Mouse (Mus musculus) testis, adult 2 months (tissue): ENCODE results near the gene Cldn7.
"Not testable (repeated sequence)": the region's sequence is repeated elsewhere in the genome, so short reads cannot be mapped to it uniquely, and the experiment has no call there.

ENCODE experiments used
- CTCF ChIP-seq: fragments of 200-500 bp; IDR thresholded peaks from 2 replicates; pipeline ENCODE4 v1.5.1; 2012; ENCODE audit warnings: low read depth, mild to moderate bottlenecking, inconsistent platforms, low read length, moderate library complexity; ENCODE audit not compliant: control insufficient read depth, insufficient read depth, insufficient replicate concordance
- POLR2A ChIP-seq: fragments of 200-500 bp; IDR thresholded peaks from 2 replicates; pipeline ENCODE4 v1.6.1; 2012; ENCODE audit warnings: low read depth, mild to moderate bottlenecking, inconsistent platforms, low read length, moderate library complexity; ENCODE audit not compliant: control insufficient read depth

GRCm38 (mm10) chr11:69930176-69930575 lies 34.4 kb upstream of the Cldn7 start:
- not testable (repeated sequence) for TF ChIP-seq CTCF, POLR2A
